Mouse (Mus musculus): ENCODE measurements at regions not wholly inside any gene's neighbourhood (a gene's known extent, or its start where the extent isn't known, plus 50 kb on each side); places are given as distances from the start of the nearest gene placed in this dataset.

- no peak for DNase-seq
Observed at GRCm38 (mm10) chr16:76078219-76078618, 56.1 kb upstream of the Samsn1 start.

- DNase-seq, result no peak
Observed at GRCm38 (mm10) chr16:76076231-76076630, 54.1 kb upstream of the Samsn1 start.
